Mouse (Mus musculus) erythroid progenitor cell, adult 5-6 weeks (primary cell): ENCODE results near the gene Eci3. TPM values are rescaled to one million over a fixed set of nuclear protein-coding genes. Genes with fewer than 3 reads are reported as not detected.

Experiments
- ATAC-seq: replicated peaks from 2 replicates; pipeline ENCODE4 v1.8.0; 2016; ENCODE audit warnings: moderate number of reproducible peaks, mild to moderate bottlenecking, moderate TSS enrichment, inconsistent platforms; ENCODE audit not compliant: poor library complexity, low FRiP score, severe bottlenecking
- total RNA-seq, 2 experiments: library from RNA; stranded (forward) in 1 of 2; stranded (reverse) in 1 of 2; fragments of 150-400 nt in 1 of 2; fragments of 186-747, 209-891 nt in 1 of 2; gene quantifications; 2 replicates each; pipeline versions ENCODE4 v1.2.3 to v1.2.4; 2015 to 2017; ENCODE audit warnings: low replicate concordance in 2 of 2

The Eci3 gene
- total RNA-seq, 2 experiments from 2014 or later = not detected

DNA sequence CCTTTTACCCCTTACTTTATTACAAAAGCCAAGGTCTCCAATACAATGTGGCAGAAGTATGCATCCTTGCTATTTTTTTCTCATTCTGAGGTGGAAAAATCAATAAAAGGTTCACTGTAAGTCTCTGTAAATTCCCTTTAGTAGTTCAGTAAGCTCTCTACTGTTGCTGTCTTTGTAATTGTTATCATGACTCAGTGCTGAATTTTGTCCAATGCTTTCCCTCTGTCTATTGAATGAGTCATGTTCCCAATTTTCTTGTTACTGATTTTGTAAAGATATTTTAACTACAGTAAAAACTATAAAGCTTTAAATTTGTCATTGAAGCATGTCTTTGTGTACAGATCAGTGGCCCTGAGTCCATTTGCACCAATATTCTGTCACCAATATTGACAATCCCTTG, 21.2 kb downstream of the Eci3 start:
- no peak for ATAC-seq

DNA sequence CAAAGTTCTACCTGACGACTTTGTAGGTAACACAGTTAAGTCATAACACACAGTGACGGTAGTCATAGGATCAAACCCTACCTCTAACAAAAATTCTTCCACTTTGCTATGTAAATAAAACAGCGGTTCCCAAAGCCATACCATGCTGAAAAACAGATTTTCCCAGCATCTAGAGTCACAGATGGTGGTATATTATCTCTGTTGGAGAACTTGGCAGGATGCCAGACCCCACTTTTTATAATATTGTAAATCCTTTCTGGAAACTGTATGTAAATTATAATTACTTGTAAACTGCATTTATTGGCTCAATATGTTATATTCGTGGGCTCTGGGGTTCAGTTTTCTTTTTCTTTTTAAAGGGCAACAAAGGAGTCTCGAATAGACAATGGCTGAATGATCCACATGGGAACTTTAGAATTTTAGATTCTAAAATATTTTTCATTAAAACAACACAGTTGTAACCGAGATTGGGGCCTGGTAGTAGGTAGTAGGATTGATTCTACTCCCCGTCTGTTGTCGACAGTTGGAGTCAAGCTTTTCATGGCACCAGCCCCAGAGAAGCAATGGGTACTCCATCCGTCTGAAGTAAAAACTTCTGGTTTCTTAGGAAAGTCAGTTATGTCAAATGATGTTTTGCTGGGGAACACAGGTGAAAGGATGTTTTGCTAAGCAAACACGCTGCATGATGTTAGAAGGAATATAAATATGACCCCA, 28.5 kb downstream of the Eci3 start:
- no peak for ATAC-seq

DNA sequence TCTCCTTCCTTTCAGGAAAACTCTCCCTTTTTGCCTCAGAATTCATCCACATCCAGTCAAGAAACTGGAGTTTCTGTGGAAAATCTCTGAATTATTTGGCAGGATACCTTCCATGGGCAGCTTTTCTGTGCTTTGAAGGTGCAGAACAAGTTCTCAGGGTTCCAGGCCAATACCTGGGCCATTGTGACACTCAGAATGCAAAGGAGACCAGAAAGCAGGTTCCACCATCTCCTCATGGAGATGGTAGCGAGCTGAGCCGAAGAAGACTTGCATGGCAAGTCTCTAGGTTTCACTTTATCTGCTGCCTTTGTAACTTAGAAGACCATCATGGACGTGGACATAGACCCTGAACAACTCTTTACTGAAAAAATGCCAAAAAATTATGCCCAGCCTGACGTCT, 39.4 kb downstream of the Eci3 start, which contains the start of the genes Fam217a and 4933417A18Rik:
Gene Fam217a, minus strand, starts transcription at position 101 of the 400 bp plus-strand sequence.
Gene 4933417A18Rik, plus strand, starts transcription at position 200 of the 400 bp plus-strand sequence.
- ATAC-seq = no peak

DNA sequence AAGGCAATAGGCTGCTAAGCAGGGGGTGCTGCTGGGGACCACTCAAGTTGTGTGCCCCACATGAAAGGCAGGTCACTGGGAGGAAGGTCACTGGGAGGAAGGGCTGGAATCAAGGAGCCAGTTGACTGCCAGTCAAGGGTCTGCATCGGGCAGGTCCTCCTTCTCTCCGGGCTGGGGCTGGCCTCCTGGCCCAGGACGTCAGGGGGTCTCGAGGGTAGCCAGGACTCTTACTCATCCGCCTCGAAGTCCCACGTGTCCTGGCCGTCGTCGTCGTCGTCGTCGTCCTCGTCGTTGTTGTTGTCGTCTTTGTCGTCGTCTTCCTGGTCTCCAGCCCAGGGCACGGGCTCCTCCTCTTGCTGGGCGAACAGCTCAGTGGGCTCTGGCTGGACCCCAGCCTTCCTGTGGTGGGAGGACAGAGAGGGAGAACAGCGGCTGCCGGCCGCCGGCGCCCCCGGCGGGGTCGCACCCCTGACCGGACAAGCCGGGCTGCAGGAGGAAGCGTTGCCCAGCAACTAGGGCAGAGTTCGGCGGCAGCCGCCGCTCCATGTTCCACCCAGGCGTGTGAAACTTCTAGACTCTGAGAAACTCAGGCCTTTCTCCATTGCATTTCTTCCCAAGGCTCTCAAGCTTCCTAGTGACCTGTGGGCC, 47.0 kb downstream of the Eci3 start:
- no peak for ATAC-seq

DNA sequence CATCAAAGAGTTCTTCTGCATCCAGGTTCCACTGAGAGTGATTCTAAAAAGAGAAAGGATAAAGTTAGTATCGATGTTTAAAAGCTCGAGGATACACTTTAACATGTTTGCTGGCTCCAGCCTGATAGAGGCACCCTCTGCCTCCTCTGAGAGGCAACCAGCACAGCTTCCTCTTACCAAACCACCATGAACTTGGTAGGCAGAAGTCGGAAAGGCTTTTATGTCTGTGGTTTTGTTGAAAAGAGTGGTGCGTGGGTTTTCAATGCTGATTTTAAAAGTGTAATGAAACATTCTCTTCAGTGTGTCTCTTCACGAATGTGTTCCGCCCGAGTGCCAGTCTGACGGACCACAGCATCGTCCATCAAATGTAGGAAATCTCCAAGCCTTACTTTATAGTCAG, 49.0 kb downstream of the Eci3 start:
- no peak for ATAC-seq

Other genes starting within 250 kb of the Eci3 start
- not detected in 2 replicates for gene Fam50b, start 229.0 kb downstream of the Eci3 start, total RNA-seq (2015; ENCODE audit: low replicate concordance)
- gene Fam50b, start 229.0 kb downstream of the Eci3 start, total RNA-seq (2017; ENCODE audit: low replicate concordance) = not detected in 2 replicates
- gene Prpf4b, start 88.5 kb downstream of the Eci3 start, total RNA-seq (2015; ENCODE audit: low replicate concordance) = 145 and 202 TPM in 2 replicates
- 119 and 123 TPM in 2 replicates for gene Prpf4b, start 88.5 kb downstream of the Eci3 start, total RNA-seq (2017; ENCODE audit: low replicate concordance)
- gene Fam217a, start 39.5 kb downstream of the Eci3 start, total RNA-seq (2015; ENCODE audit: low replicate concordance) = not detected in 2 replicates
- 2.0 TPM in 1 of 2 replicates, not detected in the other for gene Fam217a, start 39.5 kb downstream of the Eci3 start, total RNA-seq (2017; ENCODE audit: low replicate concordance)
- gene 4933417A18Rik, start 39.4 kb downstream of the Eci3 start, total RNA-seq (2015; ENCODE audit: low replicate concordance) = not detected in 2 replicates
- not detected in 2 replicates for gene 4933417A18Rik, start 39.4 kb downstream of the Eci3 start, total RNA-seq (2017; ENCODE audit: low replicate concordance)
- 37.1 and 47.4 TPM in 2 replicates for gene Eci2, start 63.3 kb upstream of the Eci3 start, total RNA-seq (2015; ENCODE audit: low replicate concordance)
- gene Eci2, start 63.3 kb upstream of the Eci3 start, total RNA-seq (2017; ENCODE audit: low replicate concordance) = 12.6 and 32.0 TPM in 2 replicates